Mouse (Mus musculus) cerebral cortex, adult 2 months (tissue): Measurements from ENCODE around the gene Lurap1l.

Experiments used
- WGBS: fragments of 180-500 bp; shearing (Covaris S2); methylation state at CpG from one replicate; pipeline ENCODE4 v1.1.7; 2018; 5-methylcytosine and 5-hydroxymethylcytosine counted together

The Lurap1l gene

DNA sequence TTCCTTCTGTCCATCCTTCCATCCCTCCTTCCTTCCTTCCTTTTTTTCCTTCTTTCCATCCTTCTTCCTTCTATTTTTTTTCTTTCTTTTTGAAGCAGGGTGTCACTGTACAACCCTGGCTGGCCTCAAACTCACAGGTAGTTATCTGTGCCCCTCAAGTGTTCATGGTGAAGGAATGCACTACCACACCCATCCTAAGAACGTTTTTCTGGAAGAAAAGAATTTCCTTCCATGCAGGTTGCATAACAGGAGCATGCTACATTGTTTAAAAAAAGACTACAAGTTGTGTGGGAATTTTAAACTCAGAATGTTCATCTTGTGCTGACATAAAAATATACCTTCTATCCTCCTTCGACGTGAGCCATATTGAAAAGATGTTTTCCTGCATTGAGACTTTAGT lies 7.4 kb downstream of the Lurap1l start:
- 37% methylated on average over 3 of the region's 3 CpGs for WGBS

DNA sequence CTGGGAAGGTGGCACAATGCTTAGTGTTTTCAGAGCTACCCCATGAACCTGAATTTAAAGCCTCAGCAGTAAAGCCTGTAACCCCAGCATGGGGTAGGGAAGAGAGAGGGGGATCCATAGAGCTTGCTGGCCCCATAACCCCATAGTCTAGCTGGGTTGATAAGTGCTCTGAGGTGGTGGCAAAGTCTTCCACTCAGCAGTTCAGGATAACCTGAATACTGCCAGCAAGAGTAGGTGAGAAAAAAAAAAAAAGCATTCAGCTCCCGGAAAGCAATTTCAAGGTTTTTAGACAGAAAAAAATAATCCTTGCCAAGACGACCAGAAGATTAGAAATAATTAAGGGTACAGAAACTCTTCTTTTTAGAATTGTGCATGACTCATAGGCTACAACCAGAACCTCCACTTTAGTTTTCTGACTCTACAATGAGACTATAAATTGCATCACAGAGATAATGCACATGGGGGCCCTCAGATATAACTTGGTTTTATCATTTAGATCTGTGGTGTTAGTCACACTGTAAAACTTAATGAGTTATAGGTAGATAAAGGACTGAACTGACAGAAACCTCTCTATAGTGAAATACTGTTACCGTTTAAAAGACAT lies 8.2 kb downstream of the Lurap1l start:
- WGBS, result 31% methylated on average over 3 of the region's 3 CpGs

DNA sequence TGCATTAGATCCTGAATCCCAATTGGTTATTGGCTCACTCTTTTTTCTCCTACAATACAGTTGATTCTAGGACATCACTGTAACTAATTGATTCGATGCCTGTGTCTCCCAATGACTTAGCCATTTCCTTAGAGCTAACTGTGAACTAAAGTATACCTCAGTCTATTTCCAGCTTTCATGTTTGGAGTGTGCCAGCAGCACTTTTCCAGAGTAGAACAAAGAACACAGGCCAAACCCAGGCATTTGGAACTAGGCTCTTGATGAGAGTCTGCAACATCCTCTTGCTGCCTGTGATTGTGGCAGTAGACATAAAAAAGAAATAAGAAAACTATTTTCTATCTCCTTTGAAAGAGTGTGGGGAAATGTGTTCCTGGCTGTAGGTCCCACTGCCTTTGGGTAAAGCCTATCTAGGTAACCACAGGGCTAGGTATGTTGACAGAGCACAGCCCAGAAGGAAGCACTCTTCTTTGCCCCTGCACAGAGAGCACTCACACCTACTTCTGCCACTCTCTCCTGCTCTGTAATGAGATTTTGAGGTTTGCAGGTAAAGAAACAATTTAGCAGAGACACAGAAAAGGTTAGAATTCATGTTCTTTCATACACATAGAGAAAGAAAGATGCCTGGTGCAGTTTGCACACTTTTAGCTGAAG lies 8.9 kb downstream of the Lurap1l start:
- WGBS, result 27% methylated on average over 1 of the region's 1 CpGs

DNA sequence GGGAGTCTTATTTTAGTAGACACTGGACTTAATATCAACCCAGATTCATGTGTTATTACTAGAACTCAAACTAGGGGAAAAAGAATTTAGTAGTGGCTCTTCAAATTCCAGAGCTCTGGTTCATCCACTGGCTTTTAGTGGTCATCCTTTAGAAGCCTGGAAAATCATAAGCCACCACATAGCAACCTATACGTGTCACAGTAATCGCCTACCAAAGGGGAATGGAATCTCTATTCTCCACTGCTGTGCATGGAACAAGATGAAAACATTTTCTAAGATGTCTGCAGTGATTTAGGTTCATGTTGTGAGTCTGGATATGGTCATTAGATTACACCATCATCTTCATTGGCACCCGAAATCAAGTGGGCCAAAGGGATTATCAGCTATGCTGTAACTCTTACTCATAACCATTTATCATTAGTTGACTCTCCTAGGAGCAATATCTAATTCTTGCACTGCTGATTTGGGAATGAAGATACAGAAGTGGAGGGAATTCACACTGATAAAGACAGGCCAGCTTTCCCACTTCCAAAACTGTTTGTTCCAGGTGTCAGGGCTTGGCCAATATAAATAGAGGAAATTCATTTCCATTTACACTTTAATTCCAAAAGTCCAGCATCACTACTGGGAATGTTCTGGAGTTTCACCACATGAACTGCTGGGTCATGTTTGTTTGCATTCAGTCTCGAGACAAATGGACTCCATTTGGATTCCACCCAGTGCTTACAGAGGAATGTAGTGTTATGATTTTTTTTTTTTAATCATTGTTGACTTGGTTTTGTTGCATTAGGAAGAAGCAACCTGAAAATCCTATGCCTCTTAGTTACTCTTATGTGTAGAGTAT lies 11.4 kb downstream of the Lurap1l start:
- WGBS, result 90% methylated on average over 4 of the region's 4 CpGs

DNA sequence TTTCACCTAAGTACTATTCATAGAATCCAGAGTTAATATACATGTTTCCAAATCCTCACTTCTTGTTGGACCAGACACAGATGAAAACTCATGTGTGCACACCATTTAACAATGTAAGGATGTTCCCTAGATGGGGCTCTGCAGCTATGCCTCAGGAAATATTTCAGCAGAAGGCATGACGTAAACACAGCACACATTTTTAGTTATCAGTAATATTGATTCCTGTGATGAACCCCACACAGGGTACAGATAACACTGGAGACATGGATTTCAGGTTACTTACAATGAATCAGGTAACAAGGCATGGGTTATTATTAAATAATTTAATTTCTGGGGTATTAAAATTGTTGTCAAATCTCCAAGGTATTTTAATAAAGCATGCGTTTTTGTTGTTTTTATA lies 12.2 kb downstream of the Lurap1l start:
- 92% methylated on average over 2 of the region's 2 CpGs for WGBS

DNA sequence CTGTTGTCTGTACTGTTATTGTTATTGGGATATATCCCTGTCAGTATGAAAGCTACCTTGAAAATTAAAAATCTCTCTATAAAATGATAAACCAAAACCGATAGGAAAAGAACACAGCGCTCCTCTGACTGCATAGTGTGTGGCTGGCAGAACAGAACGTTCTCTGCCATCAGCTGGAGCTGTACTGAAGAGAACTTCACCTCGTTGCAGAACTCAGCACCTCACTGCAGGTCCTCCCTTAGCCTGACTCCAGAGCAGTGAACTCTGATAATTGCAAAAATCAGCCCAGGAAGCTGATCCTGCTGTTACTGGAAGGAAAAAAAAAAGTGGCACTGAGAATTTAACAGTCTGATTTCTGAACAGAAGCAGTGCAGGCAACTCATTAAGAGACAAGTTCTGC lies 14.4 kb downstream of the Lurap1l start:
- 47% methylated on average over 4 of the region's 4 CpGs for WGBS

DNA sequence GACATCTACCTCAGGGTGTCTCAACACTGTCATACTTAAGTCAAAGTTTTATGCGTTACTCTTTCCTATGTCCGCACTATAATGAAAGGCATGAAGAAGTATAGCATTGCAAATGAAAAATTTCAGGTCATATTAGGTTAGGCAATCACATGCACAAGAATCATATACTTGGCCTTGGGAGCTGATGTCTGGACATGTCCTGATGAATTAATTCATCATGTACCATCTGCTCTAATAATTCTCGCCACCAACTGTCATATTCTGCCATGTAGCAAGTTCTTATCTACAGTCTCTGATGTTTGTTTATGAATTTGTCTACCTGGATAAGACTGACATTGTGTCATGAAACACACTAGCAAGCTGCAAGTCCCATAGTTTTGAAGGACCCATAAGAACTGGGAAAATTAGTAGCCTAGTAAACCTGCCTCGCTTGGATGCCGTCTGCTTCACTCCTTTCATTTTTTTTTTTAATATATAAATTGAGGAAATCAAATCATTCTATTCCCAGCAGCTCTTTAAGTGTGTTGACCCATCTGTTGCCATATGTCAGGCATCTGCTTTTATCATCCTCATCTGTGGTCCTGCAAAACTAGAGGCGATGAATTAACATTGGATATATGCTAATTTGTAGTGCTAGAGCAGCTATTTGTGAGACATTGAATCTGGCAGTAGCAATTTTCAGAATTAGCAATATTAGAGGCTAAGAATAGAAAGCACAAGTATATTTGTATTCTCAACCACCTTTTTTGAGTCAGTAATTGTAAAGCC lies 15.5 kb downstream of the Lurap1l start:
- 82% methylated on average over 6 of the region's 6 CpGs for WGBS

DNA sequence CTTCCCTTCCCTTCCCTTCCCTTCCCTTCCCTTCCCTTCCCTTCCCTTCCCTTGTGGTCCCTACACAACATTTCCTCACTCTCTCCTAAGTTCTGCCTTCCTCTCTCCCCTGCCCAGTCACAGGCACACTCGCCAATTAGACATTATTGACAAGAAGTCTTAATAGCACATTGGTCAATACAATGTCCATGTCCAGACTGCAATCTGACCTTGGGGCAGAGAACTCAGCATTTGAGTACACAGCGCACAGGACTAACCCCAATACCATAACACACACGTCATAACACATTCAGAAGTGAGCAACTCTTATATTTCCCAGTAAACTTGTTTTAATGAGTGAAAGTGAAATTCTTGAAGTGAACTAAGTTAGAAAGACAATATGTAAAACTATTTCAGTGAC lies 24.3 kb downstream of the Lurap1l start:
- 94% methylated on average over 3 of the region's 3 CpGs for WGBS

DNA sequence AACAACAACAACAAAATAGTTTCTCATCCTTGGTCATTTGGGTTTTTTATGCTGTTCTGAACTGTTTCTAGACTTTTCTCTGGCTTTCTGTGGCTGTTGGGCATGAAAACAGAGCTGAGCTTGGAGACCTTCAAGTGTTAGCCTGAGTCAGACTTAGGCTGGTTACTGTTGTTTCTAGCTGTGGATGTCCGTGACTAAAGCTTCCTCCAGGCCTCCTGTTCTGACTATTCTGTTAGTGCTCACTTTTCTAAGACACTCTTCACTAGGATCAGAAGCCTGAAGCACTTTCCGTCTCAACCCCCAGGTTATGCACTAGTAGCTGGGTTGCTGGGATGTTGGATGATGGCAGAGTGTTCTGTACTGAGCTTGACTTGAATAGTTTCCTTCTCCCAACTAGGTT lies 28.7 kb downstream of the Lurap1l start:
- 72% methylated on average over 2 of the region's 2 CpGs for WGBS

DNA sequence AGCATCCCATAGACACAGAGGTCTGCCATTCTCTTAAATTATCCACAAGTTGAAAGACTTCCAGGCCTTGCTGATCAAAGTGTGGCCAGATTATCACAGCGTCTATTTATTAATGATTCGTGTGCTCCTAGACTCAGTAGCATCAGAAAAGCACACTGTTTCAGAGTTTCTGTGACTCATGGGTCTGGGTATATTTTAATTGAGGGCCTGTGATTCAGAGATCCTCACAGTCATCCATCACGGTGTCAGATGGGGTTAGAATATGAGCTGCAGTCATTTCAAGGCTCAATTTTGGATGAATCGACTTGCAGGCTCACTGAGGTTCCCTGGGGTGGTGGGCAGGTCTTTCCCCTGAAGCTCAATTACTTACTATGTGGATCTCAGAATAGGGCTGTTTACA lies 30.5 kb downstream of the Lurap1l start:
- 70% methylated on average over 4 of the region's 4 CpGs for WGBS

DNA sequence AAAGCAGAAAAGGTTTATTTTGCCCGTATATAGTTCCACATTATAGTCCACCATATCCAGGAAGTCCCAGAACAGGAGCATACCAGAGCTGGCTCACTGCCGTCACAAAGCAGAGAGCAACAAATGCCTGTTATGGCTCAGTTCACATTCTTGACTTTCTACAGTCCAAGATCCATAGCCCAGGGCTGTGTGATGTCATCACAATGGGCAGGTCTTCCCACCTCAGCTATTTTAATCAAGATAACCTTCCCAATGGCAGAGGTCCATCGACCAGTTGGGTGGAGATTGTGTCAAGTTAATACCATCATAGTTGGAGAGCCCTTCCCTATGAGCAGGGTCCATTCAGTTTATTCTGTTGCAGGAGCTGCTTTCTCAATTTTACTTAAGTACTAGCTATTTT lies 31.5 kb downstream of the Lurap1l start:
- WGBS, result 90% methylated on average over 3 of the region's 3 CpGs

DNA sequence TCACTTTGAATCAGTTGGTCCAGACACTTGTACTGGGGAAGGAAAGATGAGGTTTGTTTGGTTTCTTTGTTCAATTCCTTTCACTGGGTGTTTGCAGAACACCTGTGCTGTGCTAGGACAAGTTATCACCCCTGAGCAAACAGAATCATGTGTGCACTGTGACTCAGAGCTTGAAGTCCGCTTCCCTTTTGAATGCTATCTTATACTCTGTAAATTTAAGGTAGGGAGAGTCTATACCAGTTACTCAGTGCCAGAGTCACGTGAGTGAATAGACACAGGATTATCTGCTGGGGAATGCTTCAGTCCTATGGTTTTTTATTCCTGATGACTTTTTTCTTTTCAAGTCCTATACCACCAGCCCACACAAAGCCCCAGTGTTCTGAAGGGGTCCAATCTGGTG lies 39.3 kb downstream of the Lurap1l start:
- WGBS, result 81% methylated on average over 2 of the region's 2 CpGs

DNA sequence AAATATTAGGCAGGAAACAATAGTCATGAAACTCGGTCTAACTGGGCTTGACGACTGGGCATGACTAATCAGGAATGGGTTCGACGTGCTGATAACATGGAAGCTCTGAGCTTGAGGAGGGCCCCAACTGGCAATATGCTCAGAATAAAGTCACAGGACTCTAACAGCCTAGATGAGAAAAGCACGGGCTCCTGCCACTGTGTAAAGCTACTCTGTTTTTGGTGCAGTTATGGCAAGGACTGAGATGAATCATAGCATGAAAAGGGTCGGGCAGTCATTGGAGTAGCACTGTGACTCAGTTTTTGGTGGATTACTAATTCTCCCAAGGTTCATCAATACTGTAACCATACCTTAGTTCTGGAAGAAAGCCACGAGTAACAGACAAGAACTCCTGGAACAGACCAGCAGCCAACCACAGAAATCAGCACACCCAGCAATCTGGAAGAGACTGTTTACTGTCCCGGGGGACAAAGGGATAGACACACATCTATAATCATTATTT lies 39.9 kb downstream of the Lurap1l start:
- WGBS, result 78% methylated on average over 8 of the region's 8 CpGs

DNA sequence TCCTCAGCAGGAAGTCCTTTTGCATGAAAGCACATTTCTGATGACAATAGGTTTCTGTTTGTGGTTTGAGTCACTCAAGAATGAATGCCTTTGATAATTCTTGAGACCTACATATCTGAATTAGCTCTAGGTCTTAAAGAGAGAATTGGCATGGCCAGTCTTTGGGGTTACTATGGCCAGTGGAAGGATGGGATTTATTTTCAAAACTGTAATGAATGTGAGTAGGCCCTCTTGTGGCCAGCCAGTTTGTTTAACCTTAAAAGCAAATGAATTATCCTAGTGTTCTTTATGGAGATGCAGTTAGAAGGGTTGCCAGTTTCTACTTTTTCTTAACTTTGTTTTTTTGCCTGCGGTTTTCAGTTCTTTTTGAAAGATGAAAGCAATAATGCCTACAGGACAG lies 42.2 kb downstream of the Lurap1l start:
- 75% methylated on average over 1 of the region's 1 CpGs for WGBS

DNA sequence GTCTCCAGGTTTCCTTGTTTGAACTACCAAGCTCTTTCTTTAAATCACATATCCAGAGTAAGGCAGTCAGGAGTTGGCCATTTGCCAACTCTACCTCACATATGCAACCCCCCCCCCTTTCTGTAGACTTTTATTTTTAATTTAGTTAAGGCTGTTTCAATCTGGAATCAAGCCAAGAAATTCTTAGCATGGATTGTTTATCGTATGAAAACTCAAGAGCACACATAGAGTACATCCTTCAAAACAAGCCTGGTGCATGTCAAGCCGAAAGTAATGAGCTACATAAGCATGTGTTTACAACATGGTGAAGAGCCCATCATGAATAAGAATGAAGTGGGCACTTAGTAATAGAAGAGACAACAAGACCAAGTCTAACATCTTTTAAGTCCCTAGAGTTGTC lies 45.5 kb downstream of the Lurap1l start:
- WGBS, result 71% methylated on average over 2 of the region's 2 CpGs

DNA sequence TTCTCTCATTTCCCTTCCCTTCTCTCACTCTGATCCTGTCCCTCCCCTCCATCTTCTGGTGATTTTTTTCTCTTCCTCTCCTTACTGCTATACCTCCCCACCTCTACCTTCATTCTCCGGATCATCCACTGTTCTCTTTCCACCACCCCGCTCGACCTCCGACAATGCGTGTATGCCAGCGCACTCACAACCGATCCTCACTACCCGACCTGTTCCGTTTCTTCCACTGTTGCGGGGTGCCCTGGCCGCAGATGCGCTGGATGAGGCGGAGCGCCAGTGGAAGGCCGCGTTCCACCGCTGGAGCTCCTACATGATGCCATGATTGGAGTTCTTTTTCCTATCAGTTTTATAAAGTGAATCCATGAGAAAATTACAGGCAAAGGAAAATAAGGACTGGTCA lies 57.1 kb downstream of the Lurap1l start:
- WGBS, result 94% methylated on average over 17 of the region's 17 CpGs

DNA sequence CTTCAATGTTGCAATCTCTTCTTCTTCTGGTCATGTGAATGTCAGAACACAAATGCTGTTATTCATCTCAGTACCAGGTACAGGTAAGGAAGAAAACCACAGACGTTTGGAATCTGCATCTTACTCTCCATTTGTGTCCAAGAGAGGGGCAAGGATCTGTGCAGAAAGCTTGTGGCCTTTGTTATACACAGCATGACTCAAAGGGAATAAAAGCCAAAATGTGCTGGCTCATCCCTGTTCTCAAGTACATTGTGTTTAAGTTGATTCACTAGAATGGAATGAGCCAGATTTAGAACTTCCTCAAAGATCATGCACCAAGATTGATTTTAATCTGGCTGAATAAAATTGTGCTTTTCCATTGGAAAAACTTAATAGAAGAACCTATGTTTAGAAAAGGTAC lies 61.4 kb downstream of the Lurap1l start:
- WGBS, result 19% methylated on average over 1 of the region's 1 CpGs

DNA sequence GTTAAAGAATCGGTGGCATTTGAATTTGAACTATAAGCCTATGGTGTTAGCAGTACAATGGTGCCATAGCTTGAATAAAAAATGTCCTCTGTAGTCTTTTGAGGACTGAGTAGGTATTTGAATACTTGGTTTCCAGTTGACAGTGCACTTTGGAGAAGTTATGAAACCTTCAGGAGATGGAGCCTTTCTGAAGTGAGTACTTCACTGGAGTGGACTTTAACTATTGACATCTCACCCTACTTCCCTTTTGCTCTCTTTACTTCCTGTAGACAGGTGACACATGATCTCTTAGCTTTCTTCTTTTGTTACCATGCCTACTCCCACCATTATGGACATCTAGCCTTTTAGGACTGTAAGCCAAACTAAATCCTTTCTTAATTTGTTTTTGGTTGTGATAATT lies 80.4 kb downstream of the Lurap1l start:
- WGBS, result 80% methylated on average over 1 of the region's 1 CpGs

DNA sequence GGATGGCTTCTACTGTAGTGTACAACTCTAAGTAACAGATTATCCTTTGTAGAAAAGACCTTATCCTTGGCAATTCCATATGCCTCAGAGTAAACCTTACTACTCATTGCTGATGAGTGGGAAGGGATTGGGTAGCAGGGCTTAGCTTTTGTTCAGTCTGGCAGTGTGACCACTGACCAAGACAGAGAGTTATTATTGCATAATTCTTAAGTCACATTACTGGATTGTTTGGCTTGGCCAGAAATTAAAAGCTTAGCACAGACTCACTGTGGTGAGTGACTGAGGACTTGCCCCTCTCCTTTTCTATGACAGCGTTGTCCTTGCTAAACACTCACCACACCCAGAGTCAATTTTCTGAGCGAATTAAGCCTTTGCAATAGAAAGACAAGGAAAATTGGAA lies 93.1 kb downstream of the Lurap1l start:
- 66% methylated on average over 2 of the region's 2 CpGs for WGBS
